Mouse (Mus musculus) frontal cortex, adult 2 months (tissue): ENCODE data around the gene Tardbp. TPM values are rescaled to one million over a fixed set of nuclear protein-coding genes. Genes with fewer than 3 reads are reported as not detected.

Experiments
- DNase-seq, 2 experiments: peaks; one replicate each; pipeline ENCODE4 v3.0.0; 2022; ENCODE audit warnings: low spot score in 1 of 2; ENCODE audit errors: extremely low spot score in 1 of 2
- polyA plus RNA-seq: library from polyadenylated mRNA; depleted of rRNA; stranded (reverse); fragments of >200 nt; gene quantifications from 2 replicates; pipeline ENCODE4 v1.2.3, GENCODE M21; 2012

Gene Tardbp
- polyA plus RNA-seq, 1 experiment, result 304 TPM

DNA sequence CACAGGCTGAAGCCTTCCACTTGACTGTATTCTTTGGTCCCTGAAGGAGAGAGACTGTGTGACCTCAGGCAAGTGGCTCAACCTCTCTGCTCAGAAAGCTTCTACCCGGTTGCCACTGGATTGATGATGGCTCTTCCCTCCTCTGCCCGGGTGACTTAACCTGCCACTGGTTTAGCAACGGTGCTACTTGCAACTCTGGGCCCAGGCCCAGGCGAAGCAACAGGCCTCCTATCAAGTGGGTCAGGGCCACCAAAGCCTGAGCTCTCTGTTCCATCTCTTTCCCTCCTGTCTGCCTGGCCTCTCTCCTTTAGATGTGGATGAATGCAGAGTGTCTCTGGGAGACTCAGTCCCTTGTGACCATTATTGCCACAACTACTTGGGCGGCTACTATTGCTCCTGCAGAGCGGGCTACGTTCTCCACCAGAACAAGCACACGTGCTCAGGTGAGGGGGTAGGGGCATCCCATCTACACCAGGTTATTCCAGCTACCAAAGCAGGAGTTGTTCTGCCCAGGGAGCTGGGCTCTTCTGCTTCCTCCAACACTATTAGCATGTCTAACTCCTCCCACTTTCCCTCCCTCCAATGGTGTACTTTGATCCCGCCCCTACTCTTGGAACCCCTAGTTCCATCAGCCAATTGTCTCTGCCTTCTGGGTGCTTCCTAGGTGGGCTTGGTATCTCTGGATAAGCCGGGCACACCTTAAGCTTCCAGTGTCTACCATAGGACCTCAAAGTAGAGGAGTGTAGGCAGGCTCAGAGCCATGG lies 23.3 kb downstream of the Tardbp start:
- DNase-seq, result peak in 1 of 2 experiments; percentile 40

DNA sequence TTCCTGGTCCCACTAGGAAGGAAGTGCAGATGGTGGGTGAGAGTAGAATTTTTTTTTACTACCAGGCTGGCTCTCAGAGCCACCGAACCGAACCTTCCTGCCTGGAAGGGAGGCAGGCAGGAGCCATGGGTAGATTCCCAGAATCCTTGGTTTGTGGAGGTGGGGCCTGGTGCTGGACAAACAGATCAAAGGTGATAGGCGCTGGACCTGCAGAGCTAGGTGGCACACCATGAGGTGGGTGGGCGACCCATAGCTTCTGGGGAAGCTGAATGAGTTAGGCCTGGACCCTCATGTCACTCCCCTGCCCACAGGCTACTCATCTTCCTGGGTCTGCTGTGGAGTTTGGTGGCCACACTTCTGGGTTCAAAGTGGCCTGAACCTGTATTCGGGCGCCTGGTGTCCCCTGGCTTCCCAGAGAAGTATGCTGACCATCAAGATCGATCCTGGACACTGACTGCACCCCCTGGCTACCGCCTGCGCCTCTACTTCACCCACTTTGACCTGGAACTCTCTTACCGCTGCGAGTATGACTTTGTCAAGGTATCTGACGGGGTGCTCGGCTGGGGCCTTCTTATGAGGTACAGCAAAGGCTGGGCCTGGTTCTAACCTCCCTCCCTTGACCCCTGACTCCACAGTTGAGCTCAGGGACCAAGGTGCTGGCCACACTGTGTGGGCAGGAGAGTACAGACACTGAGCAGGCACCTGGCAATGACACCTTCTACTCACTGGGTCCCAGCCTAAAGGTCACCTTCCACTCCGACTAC lies 24.3 kb downstream of the Tardbp start, which contains the start of gene Masp2:
TSS of gene Masp2 (plus strand) at position 198 of the 764 bp plus-strand sequence.
- DNase-seq, result no peak

GRCm38 (mm10) chr4:148601871-148602270 lies 24.9 kb downstream of the Tardbp start:
- no peak for DNase-seq

GRCm38 (mm10) chr4:148600316-148600715 lies 26.5 kb downstream of the Tardbp start:
- no peak for DNase-seq

DNA sequence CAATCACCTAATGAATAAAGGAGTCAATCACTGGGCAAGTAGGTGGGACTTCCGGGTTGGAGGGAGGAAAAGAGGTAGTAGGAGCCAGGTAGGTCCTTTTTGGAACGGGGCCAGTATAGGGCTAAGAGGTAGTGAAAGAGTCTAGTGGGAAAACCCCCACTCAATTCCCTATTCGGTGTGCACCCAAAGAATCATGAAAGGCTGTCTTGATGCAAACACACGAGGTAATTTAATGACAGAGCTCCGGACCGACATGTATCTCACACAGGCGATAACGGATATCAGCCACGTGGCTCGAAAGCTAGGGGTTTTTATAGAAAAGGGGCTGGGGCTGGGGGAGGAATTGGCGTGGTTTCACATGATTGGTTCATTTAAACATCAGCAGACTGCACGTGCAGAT lies 28.0 kb downstream of the Tardbp start:
- no peak for DNase-seq

DNA sequence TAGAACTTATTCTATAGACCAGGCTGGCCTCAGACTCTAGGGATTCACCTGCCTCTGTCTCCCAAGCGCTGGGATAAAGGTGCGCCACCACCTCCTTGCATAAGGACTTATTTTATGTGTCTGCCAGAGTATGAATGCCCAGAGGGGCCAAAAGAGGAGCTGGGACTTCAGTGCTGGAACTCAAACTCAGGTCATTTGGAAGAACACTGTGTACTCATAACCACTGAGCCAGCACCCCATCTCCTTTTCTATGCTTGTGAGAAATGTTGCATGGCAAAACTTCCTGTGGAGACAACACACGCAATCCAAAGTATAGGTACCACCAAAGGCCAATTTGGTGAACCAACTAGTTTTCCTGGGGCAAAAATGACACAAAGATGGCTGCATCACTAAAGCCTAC lies 30.1 kb downstream of the Tardbp start:
- no peak for DNase-seq

DNA sequence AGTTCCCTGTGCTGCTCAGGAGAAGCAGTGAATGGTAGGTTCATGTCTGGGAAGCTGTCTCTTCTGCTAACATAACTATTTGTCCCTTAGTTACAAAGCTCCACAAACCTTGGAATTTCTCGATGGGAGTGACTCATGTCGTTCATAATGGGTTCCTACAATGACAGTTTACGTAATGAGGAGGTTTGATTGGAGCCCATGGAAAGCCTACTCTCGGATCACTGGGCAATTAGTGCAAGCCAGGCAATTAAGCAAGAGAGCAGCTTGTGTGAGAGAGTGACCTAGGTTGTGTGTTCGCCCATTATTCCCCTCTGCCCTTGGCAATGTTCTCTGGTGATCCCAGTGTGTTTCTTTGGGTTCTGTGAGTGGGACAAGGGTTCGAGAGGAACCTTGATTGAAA lies 30.9 kb downstream of the Tardbp start:
- DNase-seq, result no peak

GRCm38 (mm10) chr4:148593996-148594395 lies 32.8 kb downstream of the Tardbp start:
- DNase-seq, result no peak

DNA sequence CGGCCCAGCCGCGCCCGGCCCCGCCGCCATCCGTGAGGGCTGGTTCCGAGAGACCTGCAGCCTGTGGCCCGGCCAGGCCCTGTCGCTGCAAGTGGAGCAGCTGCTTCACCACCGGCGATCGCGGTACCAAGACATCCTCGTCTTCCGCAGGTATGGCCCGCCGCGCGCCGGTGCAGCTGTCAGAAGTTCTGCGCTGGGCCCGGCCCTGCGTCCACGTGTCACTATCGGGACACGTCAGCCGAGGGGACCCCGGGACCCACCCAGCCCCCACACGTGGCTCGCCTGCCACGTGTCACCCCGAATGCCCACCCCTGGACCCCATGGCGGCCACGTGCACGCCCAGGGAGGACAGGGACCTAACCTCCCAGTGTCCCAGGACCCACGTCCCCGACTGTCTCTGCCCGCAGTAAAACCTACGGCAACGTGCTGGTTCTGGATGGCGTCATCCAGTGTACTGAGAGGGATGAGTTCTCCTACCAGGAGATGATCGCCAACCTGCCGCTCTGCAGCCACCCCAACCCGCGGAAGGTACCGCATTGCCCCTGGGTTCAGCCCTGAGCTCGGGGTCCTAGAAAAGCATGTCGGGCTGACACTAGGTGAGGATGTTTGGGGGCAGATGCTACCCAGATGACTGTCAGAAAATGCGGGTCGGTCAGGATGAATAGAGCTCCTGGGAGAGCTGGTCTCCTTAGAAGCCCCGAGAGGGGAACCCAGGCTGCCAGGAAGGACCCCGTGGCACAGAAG lies 35.0 kb downstream of the Tardbp start:
- peak in 1 of 2 experiments; percentile 31 for DNase-seq

GRCm38 (mm10) chr4:148591171-148591630 lies 35.6 kb downstream of the Tardbp start, which contains the start of gene Srm:
TSS of gene Srm (plus strand) at chr4:148591503.
- DNase-seq, result peak; percentile 97

- no peak for DNase-seq
These were observed 36.2 kb downstream of the Tardbp start for GRCm38 (mm10) chr4:148590421-148591170.

GRCm38 (mm10) chr4:148589565-148589964 lies 37.3 kb downstream of the Tardbp start:
- DNase-seq, result no peak

DNA sequence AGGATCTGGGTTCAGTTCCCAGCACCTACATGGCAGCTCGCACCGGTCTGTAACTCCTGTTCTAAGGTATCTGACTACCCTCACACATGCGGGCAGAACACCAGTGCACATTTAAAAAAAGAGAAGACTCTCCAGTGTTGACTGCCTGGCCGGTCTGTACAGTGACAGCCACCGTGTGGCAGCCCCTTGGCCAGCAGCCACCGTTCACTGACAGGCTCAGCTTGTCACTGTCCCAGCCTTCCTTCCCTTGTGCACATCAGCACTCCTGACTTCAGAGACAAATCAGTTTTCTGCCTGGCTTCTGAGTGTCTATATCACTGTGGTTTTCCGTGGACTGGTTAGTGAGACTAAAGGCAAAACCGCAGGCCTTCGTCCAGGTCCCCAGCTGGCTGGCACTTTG lies 38.0 kb downstream of the Tardbp start:
- DNase-seq, result no peak

GRCm38 (mm10) chr4:148586648-148587047 lies 40.2 kb downstream of the Tardbp start:
- no peak for DNase-seq

DNA sequence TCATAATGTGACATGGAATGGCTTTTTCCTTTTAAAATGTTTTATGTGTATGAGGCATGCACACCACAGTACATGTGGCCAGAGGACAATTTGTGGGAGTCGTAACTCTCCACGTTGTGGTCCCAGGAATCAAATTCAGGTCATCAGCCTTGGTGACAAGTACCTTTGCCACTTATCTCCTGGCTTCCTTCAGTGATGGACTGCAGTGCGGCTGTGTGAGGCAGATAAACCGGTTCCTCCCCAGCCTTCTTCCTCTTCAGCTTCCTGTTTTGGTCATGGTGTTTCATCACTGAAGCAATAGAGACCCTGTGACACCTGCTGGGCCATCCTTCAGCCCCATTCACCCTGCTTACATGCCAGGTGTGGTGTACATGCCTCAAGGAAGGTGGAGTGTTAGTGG lies 43.6 kb downstream of the Tardbp start:
- no peak for DNase-seq

DNA sequence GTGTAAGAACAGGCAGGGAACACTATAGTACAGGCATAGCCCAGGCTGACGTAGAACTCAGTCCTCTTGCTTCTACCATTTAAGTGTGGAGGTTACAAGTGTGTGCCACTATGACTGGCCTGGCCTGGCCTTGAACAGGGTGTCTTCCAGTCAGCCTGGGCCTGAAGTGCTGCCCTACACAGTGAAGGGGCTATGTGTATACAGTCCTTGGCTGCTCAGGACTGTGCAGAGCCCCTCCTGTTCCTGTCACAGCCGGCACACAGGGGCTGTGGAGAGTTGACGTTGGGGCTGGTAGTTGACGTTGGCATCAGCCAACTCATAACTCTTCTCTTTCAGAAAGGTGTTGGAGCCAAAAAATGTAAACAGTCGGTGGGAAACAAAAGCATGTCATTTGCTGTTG lies 45.4 kb downstream of the Tardbp start:
- DNase-seq, result no peak

DNA sequence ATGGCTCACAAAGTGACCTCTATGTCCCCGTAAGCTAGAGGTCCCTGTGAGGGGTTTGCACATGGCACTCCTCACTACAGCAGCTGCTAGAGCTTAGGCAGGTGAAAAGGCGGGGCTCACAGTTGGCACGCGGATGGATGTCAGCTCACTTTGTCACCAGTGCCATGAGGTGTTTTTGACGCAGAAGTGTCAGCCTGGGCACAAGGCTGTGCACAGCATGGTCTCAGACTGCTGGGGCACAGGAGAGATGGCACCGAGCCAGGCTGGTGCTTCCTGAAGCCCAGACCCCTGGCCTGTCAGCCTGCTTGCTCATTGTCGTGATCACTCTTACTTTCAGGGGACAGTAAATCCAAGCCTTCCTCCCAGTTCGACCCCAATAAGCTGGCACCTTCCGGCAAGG lies 46.1 kb downstream of the Tardbp start:
- no peak for DNase-seq

DNA sequence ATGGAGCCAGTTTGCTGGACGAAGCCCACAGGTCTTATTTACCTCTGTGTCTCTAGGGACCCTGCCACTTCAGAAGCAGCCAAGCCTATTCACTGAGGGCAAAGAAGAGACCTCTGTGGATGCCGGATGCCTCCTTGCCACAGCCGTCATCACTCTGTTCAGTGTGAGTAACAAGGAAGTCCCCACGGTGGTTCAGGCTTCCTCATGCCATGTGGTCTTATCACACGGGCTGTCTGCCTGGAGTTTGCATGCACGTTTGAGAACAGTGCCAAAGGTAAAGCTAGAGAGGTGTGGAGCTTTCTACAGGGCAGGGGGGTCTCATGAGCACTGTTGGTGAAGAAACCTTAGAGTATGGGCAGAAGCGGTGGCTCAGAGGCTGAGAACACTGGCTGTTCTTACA lies 53.6 kb downstream of the Tardbp start:
- no peak for DNase-seq

- no peak for DNase-seq
These were observed 56.0 kb downstream of the Tardbp start for GRCm38 (mm10) chr4:148570693-148571295.

- no peak for DNase-seq
These were observed 56.7 kb downstream of the Tardbp start for GRCm38 (mm10) chr4:148570138-148570537.
